Mouse (Mus musculus): Measurements from ENCODE around the gene Rcor1. TPM values are rescaled to one million over a fixed set of nuclear protein-coding genes. Genes with fewer than 3 reads are reported as not detected.

The Rcor1 gene
- polyA plus RNA-seq, 1 experiment from 2014 or later, result 17.0 TPM

GRCm38 (mm10) chr12:111164310-111164751, 125.2 kb downstream of the Rcor1 start:
- H3K27ac ChIP-seq (ENCODE audit: low read depth), result peak overlapping the region; percentile 56; the same call in 1 of the 2 replicates
- no peaks in the 10 kb centered on the region for H3K36me3 ChIP-seq (ENCODE audit: insufficient read depth)
- TF ChIP-seq CTCF (IDR thresholded peaks at IDR 0.05; ENCODE audit: low read depth), result no peak
- no peaks in the 10 kb centered on the region for H3K9me3 ChIP-seq (ENCODE audit: low read depth, low read length)
- H3K27me3 ChIP-seq (ENCODE audit: insufficient read depth, low read length), result no peaks in the 10 kb centered on the region
- DNase-seq (peak; percentile 96), ATAC-seq (ENCODE audit: insufficient read depth) (peak; percentile 83)
- peak overlapping the region; percentile 46; the same call in 1 of the 2 replicates for H3K9ac ChIP-seq
- H3K4me1 ChIP-seq (ENCODE audit: insufficient read depth), result peaks cover 21% of the 10 kb centered on the region
- H3K4me3 ChIP-seq (ENCODE audit: low read depth, low read length), result peak overlapping the region; percentile 30
- 4% methylated on average over 13 of the region's 13 CpGs for WGBS
- peak overlapping the region; percentile 65 for H3K4me2 ChIP-seq

- 60% methylated on average over 10 of the region's 10 CpGs for WGBS
These were observed 126.1 kb downstream of the Rcor1 start for GRCm38 (mm10) chr12:111165146-111165812.

More at GRCm38 (mm10) chr12:111165146-111165812, 126.1 kb downstream of the Rcor1 start:
- H3K4me2 ChIP-seq, result peak overlapping the region; percentile 68
- H3K27ac ChIP-seq (ENCODE audit: low read depth), result peak overlapping the region; percentile 90
- no peaks in the 10 kb centered on the region for H3K27me3 ChIP-seq (ENCODE audit: insufficient read depth, low read length)
- DNase-seq (peak; percentile 55), ATAC-seq (ENCODE audit: insufficient read depth) (peak; percentile 9; the same call in 1 of the 2 replicates)
- peak; percentile 54 for TF ChIP-seq CTCF (IDR thresholded peaks at IDR 0.05; ENCODE audit: low read depth)
- H3K4me3 ChIP-seq (ENCODE audit: low read depth, low read length), result peak overlapping the region; percentile 77; the same call in 1 of the 2 replicates
- H3K4me1 ChIP-seq (ENCODE audit: insufficient read depth), result peaks cover 21% of the 10 kb centered on the region
- H3K9ac ChIP-seq, result no peak overlapping the region
- H3K9me3 ChIP-seq (ENCODE audit: low read depth, low read length), result no peaks in the 10 kb centered on the region
- H3K36me3 ChIP-seq (ENCODE audit: insufficient read depth), result 0 out of 2 replicates have a peak, but pooled peaks cover 4% of the 10 kb centered on the region

Other genes with a start within 250 kb of the Rcor1 start
- 5.8 and 5.9 TPM in 2 replicates for gene Mok, start 198.4 kb upstream of the Rcor1 start, polyA plus RNA-seq (2014; fragmentation: Nextera tagmentation; extraction: Ambion mirVana)
- 4.4 and 5.2 TPM in 2 replicates for gene Zfp839, start 189.1 kb upstream of the Rcor1 start, polyA plus RNA-seq (2014; fragmentation: Nextera tagmentation; extraction: Ambion mirVana)
- gene Cinp, start 150.2 kb upstream of the Rcor1 start, polyA plus RNA-seq (2014; fragmentation: Nextera tagmentation; extraction: Ambion mirVana), result 91.8 and 94.0 TPM in 2 replicates
- 4.0 and 5.2 TPM in 2 replicates for gene Tecpr2, start 150.1 kb upstream of the Rcor1 start, polyA plus RNA-seq (2014; fragmentation: Nextera tagmentation; extraction: Ambion mirVana)
- gene Ankrd9, start 60.3 kb upstream of the Rcor1 start, polyA plus RNA-seq (2014; fragmentation: Nextera tagmentation; extraction: Ambion mirVana), result 11.2 and 14.2 TPM in 2 replicates
- 10.7 and 11.7 TPM in 2 replicates for gene Traf3, start 127.0 kb downstream of the Rcor1 start, polyA plus RNA-seq (2014; fragmentation: Nextera tagmentation; extraction: Ambion mirVana)
- not detected in 2 replicates for gene 4930595D18Rik, start 145.1 kb downstream of the Rcor1 start, polyA plus RNA-seq (2014; fragmentation: Nextera tagmentation; extraction: Ambion mirVana)
- gene Amn, start 231.7 kb downstream of the Rcor1 start, polyA plus RNA-seq (2014; fragmentation: Nextera tagmentation; extraction: Ambion mirVana), result 0.19 and 0.36 TPM in 2 replicates

All from lung, embryonic 14.5 days (tissue).